Mouse (Mus musculus): ENCODE data around the gene Hnf1a. TPM values are rescaled to one million over a fixed set of nuclear protein-coding genes. Genes with fewer than 3 reads are reported as not detected.

Gene Hnf1a
- total RNA-seq, 2 experiments from 2014 or later, result 0.10 TPM; not detected in 1

- DNase-seq, result peak; percentile 74 to 78
Measured at GRCm38 (mm10) chr5:114979250-114980121, 8.6 kb upstream of the Hnf1a start.

GRCm38 (mm10) chr5:114978888-114979249 lies 8.0 kb upstream of the Hnf1a start:
- DNase-seq, result no peak

GRCm38 (mm10) chr5:114978473-114978872 lies 7.6 kb upstream of the Hnf1a start:
- no peak for DNase-seq

- DNase-seq, result no peak
Measured at GRCm38 (mm10) chr5:114976935-114977334, 6.0 kb upstream of the Hnf1a start.

GRCm38 (mm10) chr5:114973131-114973530 lies 2.2 kb upstream of the Hnf1a start:
- DNase-seq, result no peak

- no peak for DNase-seq
Measured at GRCm38 (mm10) chr5:114972201-114972600, 1.3 kb upstream of the Hnf1a start.

- DNase-seq, result no peak
Measured at GRCm38 (mm10) chr5:114969609-114970215, 1.2 kb downstream of the Hnf1a start.

GRCm38 (mm10) chr5:114969064-114969463 lies 1.8 kb downstream of the Hnf1a start:
- DNase-seq, result no peak

GRCm38 (mm10) chr5:114968651-114969050 lies 2.2 kb downstream of the Hnf1a start:
- DNase-seq, result no peak

GRCm38 (mm10) chr5:114967523-114968268 lies 3.2 kb downstream of the Hnf1a start:
- DNase-seq, result no peak

GRCm38 (mm10) chr5:114964967-114965898 lies 5.7 kb downstream of the Hnf1a start:
- DNase-seq, result no peak

GRCm38 (mm10) chr5:114964315-114964966 lies 6.5 kb downstream of the Hnf1a start:
- no peak for DNase-seq

GRCm38 (mm10) chr5:114961590-114962360 lies 9.1 kb downstream of the Hnf1a start:
- DNase-seq, result no peak

- no peak for DNase-seq
Measured at GRCm38 (mm10) chr5:114958069-114958468, 12.8 kb downstream of the Hnf1a start.

GRCm38 (mm10) chr5:114953326-114953725 lies 17.6 kb downstream of the Hnf1a start:
- no peak for DNase-seq

- no peak for DNase-seq
Measured at GRCm38 (mm10) chr5:114951279-114951880, 19.5 kb downstream of the Hnf1a start.

- no peak for DNase-seq
Measured at GRCm38 (mm10) chr5:114950669-114951068, 20.2 kb downstream of the Hnf1a start.

GRCm38 (mm10) chr5:114949812-114950211 lies 21.1 kb downstream of the Hnf1a start:
- DNase-seq, result no peak

GRCm38 (mm10) chr5:114949316-114949715 lies 21.6 kb downstream of the Hnf1a start:
- no peak for DNase-seq

GRCm38 (mm10) chr5:114948891-114949290 lies 22.0 kb downstream of the Hnf1a start:
- peak; percentile 72 to 80 for DNase-seq

All from adrenal gland, postnatal 36 days (tissue).